ENCODE assay signal across 18 mouse cellular contexts in genomic region chr17:27911371-27911770, GRCm38 (mm10). TPM values are rescaled to one million over a fixed set of nuclear protein-coding genes. Genes with fewer than 3 reads are reported as not detected.
A peak's percentile ranks its signal among the peaks of the same experiment; 100 is the strongest.
DNase-seq lines count a peak whose midpoint lies in the region; ATAC-seq and TF ChIP-seq lines count a peak whose summit lies in the region.
"Had no signal": no experiment of that assay in that cellular context is flagged by ENCODE, and none has a peak within 500 bp of the region (broad histone marks: within the 10 kb centered on the region; RNA-seq: fewer than 3 reads in every experiment).

No protein-coding gene starts in this region.

- H3K4me1 ChIP-seq in kidney, postnatal 0 days (replicated peaks; ENCODE audit: insufficient read depth, low read length), result peaks cover 14% of the 10 kb centered on the region
- H3K4me1 ChIP-seq in megakaryocyte, embryonic 14.5 days, result peaks cover 39% of the 10 kb centered on the region

- no peaks in the 10 kb centered on the region for H3K9me3 ChIP-seq in kidney, postnatal 0 days (replicated peaks; ENCODE audit: low read length)
- no peaks in the 10 kb centered on the region for H3K9me3 ChIP-seq in megakaryocyte, embryonic 14.5 days
- H3K9me3 ChIP-seq: G1E; limb, embryonic 15.5 days had no signal

- H3K79me2 ChIP-seq in macrophage (ENCODE audit: inconsistent target), result peaks cover 69% of the 10 kb centered on the region

- peak overlapping the region; percentile 85; the same call in 1 of the 2 replicates for H3K4me2 ChIP-seq in kidney, postnatal 0 days (ENCODE audit: low read length)

- H3K9ac ChIP-seq in kidney, postnatal 0 days (ENCODE audit: low read depth, low read length), result no peak overlapping the region
- H3K9ac ChIP-seq: limb, embryonic 15.5 days had no signal

- DNase-seq in gastrocnemius, adult 2 months, result no peak
- DNase-seq in gastrocnemius, postnatal 4 days (ENCODE audit: low spot score in 2 of 2), result no peak
- no peak for DNase-seq in kidney, postnatal 0 days (ENCODE audit: low spot score)
- DNase-seq in kidney, adult 11 months, result no peak
- DNase-seq: adrenal gland, postnatal 10 days; cerebellum, adult 11-12 months; cerebellum, postnatal 25 days; heart, adult 18-20 months; kidney, postnatal 10 days; right cerebral cortex, adult 18-20 months; thymus, postnatal 25 days had no signal

- WGBS in kidney, postnatal 0 days, result 86% methylated on average over 7 of the region's 7 CpGs
- WGBS in macrophage (ENCODE audit: missing documents), result 72% methylated on average over 7 of the region's 7 CpGs

- no peak for ATAC-seq in kidney, postnatal 0 days (replicated peaks; ENCODE audit: low FRiP score, low read depth)
- no peak for ATAC-seq in megakaryocyte, adult 5-6 weeks (ENCODE audit: poor library complexity, severe bottlenecking)
- ATAC-seq: activated CD4-positive, CD25-positive, alpha-beta regulatory T cell, adult 4 months; inflammation-experienced regulatory T-cells, adult 6 months had no signal

- no peak for TF ChIP-seq CTCF in gastrocnemius, adult 2 months (IDR thresholded peaks at IDR 0.05)
- TF ChIP-seq CTCF in kidney, postnatal 0 days (IDR thresholded peaks at IDR 0.05; ENCODE audit: low read depth), result no peak

- peaks cover 8% of the 10 kb centered on the region for H3K36me3 ChIP-seq in kidney, postnatal 0 days (ENCODE audit: insufficient read depth, low read length)
- H3K36me3 ChIP-seq in megakaryocyte, embryonic 14.5 days (replicated peaks; ENCODE audit: low read length), result peaks cover 16% of the 10 kb centered on the region
- no peaks in the 10 kb centered on the region; the same call in 1 of the 2 replicates for H3K36me3 ChIP-seq in macrophage (ENCODE audit: inconsistent target)

- H3K4me3 ChIP-seq in gastrocnemius, adult 2 months, result peak overlapping the region; percentile 19; the same call in 1 of the 2 replicates
- no peak overlapping the region for H3K4me3 ChIP-seq in kidney, postnatal 0 days (replicated peaks; ENCODE audit: low read depth, low read length)
- H3K4me3 ChIP-seq in megakaryocyte, embryonic 14.5 days (replicated peaks), result peak overlapping the region; percentile 46
- H3K4me3 ChIP-seq in macrophage (ENCODE audit: inconsistent target), result peak overlapping the region; percentile 99; the same call in 1 of the 2 replicates

- intact Hi-C loops in gastrocnemius, adult 2 months (cut with DNase I), result loop anchor here (5.0 kb wide), 1 partner anchor 71 kb away; no protein-coding TSS in a partner anchor

- H3K27me3 ChIP-seq in kidney, postnatal 0 days (ENCODE audit: insufficient read depth, low read length), result no peaks in the 10 kb centered on the region
- H3K27me3 ChIP-seq in megakaryocyte, embryonic 14.5 days (replicated peaks), result no peaks in the 10 kb centered on the region
- H3K27me3 ChIP-seq: limb, embryonic 15.5 days had no signal

- H3K27ac ChIP-seq in gastrocnemius, adult 2 months, result no peak overlapping the region
- H3K27ac ChIP-seq in kidney, postnatal 0 days, result no peak overlapping the region
- H3K27ac ChIP-seq in macrophage, result peak overlapping the region; percentile 91
- H3K27ac ChIP-seq: limb, embryonic 15.5 days had no signal

RNA-seq across cellular contexts. Expression of gene Taf11, which starts 1.7 kb away (rescaled TPM):
- 10 to 100 TPM; 14.0 to 19.1 TPM for total RNA-seq in gastrocnemius, adult 2 months (2021)
- 10 to 100 TPM; 27.7 to 27.9 TPM for total RNA-seq in gastrocnemius, postnatal 4 days (2021)
- 55.5 and 58.1 TPM in 2 replicates for polyA plus RNA-seq in kidney, postnatal 0 days (2015; fragmentation: Nextera tagmentation; extraction: Ambion mirVana)
- 13.2 and 82.5 TPM in 2 replicates for polyA plus RNA-seq in megakaryocyte, embryonic 14.5 days (2012; ENCODE audit: insufficient read depth, low replicate concordance)
- total RNA-seq in megakaryocyte, adult 5-6 weeks (2015), result 39.6 and 44.1 TPM in 2 replicates
- 18.2 and 23.3 TPM in 2 replicates for total RNA-seq in megakaryocyte, adult 5-6 weeks (2017)
- total RNA-seq in macrophage (2018; cell fraction: chromatin; rRNA removed), result 10 to 100 TPM in 23 of 26 experiments, 1 to 10 TPM in 3; 6.5 to 90.9 (median 38.4) TPM
- total RNA-seq in macrophage (2018; cell fraction: cytosol; rRNA removed), result 10 to 100 TPM; 20.8 to 41.0 (median 29.5) TPM
- total RNA-seq in macrophage (2018; cell fraction: nucleus; rRNA removed), result 10 to 100 TPM; 11.6 to 82.1 (median 32.2) TPM
- 34.5 to 39.1 TPM (median 37.0 TPM) in 3 replicates for polyA plus RNA-seq in macrophage (2018)

RNA-seq across cellular contexts. Expression of gene Anks1, which starts 2.3 kb away (rescaled TPM):
- 10 to 100 TPM in 1 of 2 experiments, 1 to 10 TPM in 1; 8.8 to 23.4 TPM for total RNA-seq in gastrocnemius, adult 2 months (2021)
- 10 to 100 TPM; 38.3 to 40.1 TPM for total RNA-seq in gastrocnemius, postnatal 4 days (2021)
- polyA plus RNA-seq in kidney, postnatal 0 days (2015; fragmentation: Nextera tagmentation; extraction: Ambion mirVana), result 10.5 and 11.3 TPM in 2 replicates
- 18.1 and 19.1 TPM in 2 replicates for polyA plus RNA-seq in megakaryocyte, embryonic 14.5 days (2012; ENCODE audit: insufficient read depth, low replicate concordance)
- total RNA-seq in megakaryocyte, adult 5-6 weeks (2015), result 17.9 and 25.9 TPM in 2 replicates
- 22.6 and 23.6 TPM in 2 replicates for total RNA-seq in megakaryocyte, adult 5-6 weeks (2017)
- total RNA-seq in macrophage (2018; cell fraction: chromatin; rRNA removed), result 100 to 1,000 TPM in 22 of 26 experiments, 10 to 100 TPM in 4; 38.3 to 296 (median 144) TPM
- total RNA-seq in macrophage (2018; cell fraction: cytosol; rRNA removed), result 10 to 100 TPM; 14.0 to 52.9 (median 29.3) TPM
- total RNA-seq in macrophage (2018; cell fraction: nucleus; rRNA removed), result 100 to 1,000 TPM in 13 of 26 experiments, 10 to 100 TPM in 13; 34.3 to 144 (median 101) TPM
- 12.3 to 26.5 TPM (median 21.0 TPM) in 3 replicates for polyA plus RNA-seq in macrophage (2018)

RNA-seq across cellular contexts. Expression of gene Uhrf1bp1, which starts 55.1 kb away (rescaled TPM):
- 10 to 100 TPM; 25.9 to 26.0 TPM for total RNA-seq in gastrocnemius, adult 2 months (2021)
- 10 to 100 TPM; 19.3 to 19.5 TPM for total RNA-seq in gastrocnemius, postnatal 4 days (2021)
- polyA plus RNA-seq in kidney, postnatal 0 days (2015; fragmentation: Nextera tagmentation; extraction: Ambion mirVana), result 3.4 and 3.6 TPM in 2 replicates
- 3.2 and 12.1 TPM in 2 replicates for polyA plus RNA-seq in megakaryocyte, embryonic 14.5 days (2012; ENCODE audit: insufficient read depth, low replicate concordance)
- total RNA-seq in megakaryocyte, adult 5-6 weeks (2015), result 2.6 and 3.5 TPM in 2 replicates
- 3.0 and 3.1 TPM in 2 replicates for total RNA-seq in megakaryocyte, adult 5-6 weeks (2017)
- 10 to 100 TPM in 18 of 26 experiments, 1 to 10 TPM in 8; 2.6 to 41.3 (median 22.1) TPM for total RNA-seq in macrophage (2018; cell fraction: chromatin; rRNA removed)
- 10 to 100 TPM in 20 of 26 experiments, 1 to 10 TPM in 6; 5.9 to 20.1 (median 14.1) TPM for total RNA-seq in macrophage (2018; cell fraction: cytosol; rRNA removed)
- total RNA-seq in macrophage (2018; cell fraction: nucleus; rRNA removed), result 10 to 100 TPM in 22 of 26 experiments, 1 to 10 TPM in 4; 6.4 to 34.6 (median 16.9) TPM
- 6.8 to 14.6 TPM (median 7.6 TPM) in 3 replicates for polyA plus RNA-seq in macrophage (2018)

Comparison
In these comparisons a context has a peak if more than half of its experiments do, and no peak if none do; other contexts are left out.
1. RNA of gene Uhrf1bp1, which starts 55.1 kb away (total RNA-seq): 25.9 to 26.0 TPM in gastrocnemius, adult 2 months and 19.3 to 19.5 TPM in gastrocnemius, postnatal 4 days; 2.6 to 3.5 TPM in megakaryocyte, adult 5-6 weeks; every median in the first group is over 4 times any median in the second.